Mouse (Mus musculus) T-helper 17 cell (primary cell): Measurements from ENCODE around the gene Phf6.
"Not testable (repeated sequence)": the region's sequence is repeated elsewhere in the genome, so short reads cannot be mapped to it uniquely, and the experiment has no call there.

Experiments used
- in situ Hi-C, 2 experiments: fragments of 300-600 bp; cut with MboI, MseI; formaldehyde crosslinking; loops; 1 replicate in 1 of 2; 2 replicates in 1 of 2; pipeline ENCODE4 v1.15.1; 2025; ENCODE audit warnings: high pct_unique_total_duplicates in 2 of 2

Phf6 gene

DNA sequence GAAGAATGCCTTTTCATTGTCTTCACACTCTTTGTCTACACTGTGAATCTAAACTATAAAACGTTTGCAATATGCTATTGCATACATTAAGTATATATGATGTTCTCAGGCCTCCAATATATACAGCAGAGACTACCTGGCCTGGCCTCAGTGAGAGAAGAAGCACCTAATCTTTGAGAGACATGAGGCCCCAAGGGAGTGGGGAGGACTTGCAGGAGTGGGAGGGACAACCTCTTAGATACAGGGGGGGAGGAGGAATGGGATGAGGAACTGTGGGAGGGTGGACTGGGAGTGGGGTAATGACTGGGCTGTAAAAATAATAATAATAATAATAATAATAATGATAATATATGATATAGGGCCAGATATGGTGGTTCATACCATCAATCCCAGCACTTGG lies 66.5 kb downstream of the Phf6 start:
- in situ Hi-C loops = no loop called here

DNA sequence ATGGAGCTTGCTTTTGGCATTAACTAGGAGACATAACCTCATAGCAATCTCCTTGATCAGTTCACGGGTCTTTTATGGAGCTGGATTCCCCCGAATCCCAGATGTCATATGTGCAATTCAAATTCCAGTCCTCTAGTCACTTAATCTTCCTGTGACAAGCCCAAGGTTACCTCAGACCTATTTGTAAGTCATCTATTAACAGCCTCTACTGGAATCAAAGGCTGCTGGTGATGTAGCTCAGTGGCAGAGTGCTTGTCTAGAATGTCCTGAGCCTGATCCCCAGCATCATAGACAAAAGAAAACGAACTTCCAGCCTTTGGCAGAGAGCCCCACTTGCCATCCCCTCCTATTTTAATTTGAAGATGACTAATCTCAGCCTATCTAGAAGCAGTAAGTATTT lies 69.3 kb downstream of the Phf6 start:
- in situ Hi-C loops = no loop called here

DNA sequence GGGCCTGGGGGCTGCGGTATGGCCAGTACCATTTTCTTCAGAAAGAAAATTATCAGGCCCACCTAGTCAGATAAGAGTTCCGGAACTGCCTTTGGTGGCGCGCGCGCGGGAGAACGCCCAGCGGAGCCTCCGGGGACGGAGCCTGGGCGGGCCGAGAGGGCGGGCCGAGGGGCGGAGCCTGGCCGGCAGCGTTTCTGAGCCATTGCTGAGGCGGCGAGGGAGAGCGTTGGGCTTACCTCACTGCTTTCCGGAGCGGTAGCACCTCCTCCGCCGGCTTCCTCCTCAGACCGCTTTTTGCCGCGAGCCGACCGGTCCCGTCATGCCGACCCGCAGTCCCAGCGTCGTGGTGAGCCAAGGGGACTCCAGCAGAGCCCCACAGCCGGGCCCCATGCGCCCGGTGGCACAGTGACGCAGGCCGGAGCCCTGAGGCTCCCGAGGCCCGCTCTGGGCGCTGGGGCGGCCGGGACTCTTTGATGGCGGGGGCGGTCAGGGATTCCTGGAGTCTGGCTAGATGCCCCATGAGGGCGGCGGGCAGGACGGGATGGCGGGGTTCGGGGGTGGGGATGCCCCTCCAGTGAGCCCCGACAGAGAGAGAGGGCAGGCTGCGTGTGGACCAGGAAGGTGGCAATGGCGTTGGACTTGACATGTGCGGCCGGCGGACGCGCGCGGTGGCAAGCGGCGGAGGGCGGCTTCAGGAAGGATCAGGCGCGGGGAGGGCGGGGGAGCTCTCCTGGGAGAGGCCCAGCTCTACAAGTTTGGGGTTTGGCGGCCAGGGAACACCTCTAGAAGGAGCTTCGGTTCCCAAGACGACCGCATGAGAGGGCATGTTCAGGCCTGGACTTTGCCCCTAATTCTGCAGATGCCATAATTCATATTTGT lies 76.1 kb downstream of the Phf6 start, which contains the start of gene Hprt:
Hprt (plus strand) TSS at position 233 of the 879 bp plus-strand sequence.
- in situ Hi-C loops = no loop called here

- in situ Hi-C loops = not testable (repeated sequence)
These were observed 82.7 kb downstream of the Phf6 start for GRCm38 (mm10) chrX:52994726-52995125.

DNA sequence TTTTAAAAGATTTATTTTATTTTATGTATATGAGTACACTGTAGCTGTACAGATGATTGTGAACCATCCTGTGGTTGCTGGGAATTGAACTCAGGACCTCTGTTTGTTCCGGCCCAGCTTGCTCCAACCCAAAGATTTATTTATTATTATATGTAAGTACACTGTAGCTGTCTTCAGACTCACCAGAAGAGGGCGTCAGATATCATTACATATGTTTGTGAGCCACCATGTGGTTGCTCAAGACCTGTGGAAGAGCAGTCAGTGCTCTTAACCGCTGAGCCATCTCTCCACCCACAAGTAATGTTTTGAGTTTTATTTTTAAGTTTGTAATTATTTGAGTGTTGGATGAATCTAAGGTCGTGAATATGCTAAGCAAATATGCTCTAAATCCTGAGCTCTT lies 92.8 kb downstream of the Phf6 start:
- in situ Hi-C loops = loop anchor here in 1 of 2 experiments (10.0 kb wide), 1 partner anchor 860 kb away; no protein-coding TSS in a partner anchor

DNA sequence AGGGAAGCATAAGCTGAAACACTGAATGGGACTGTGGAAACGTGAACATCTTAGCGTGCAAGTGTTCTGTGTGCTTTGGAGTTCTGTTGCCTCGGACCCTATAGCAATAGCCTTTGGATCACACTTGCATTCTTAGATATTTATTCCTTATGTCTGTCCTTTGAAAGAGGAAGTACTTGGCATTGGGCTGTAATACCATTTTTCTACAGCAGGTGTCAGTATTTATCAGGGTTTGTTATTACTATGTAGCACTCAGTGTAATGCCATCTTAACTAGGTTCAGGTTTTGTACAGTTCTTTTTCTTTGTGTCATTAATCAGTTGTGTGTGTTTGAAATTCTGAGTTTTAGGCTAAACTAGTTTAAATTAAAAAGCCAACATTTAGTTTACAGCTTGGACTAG lies 94.0 kb downstream of the Phf6 start:
- in situ Hi-C loops = loop anchor here in 1 of 2 experiments (10.0 kb wide), 1 partner anchor 859 kb away; no protein-coding TSS in a partner anchor
